Mouse (Mus musculus) thymus, adult 2 months (tissue): ENCODE results near the gene Afg1l.

ENCODE experiments used
- CTCF ChIP-seq: fragments of 200-500 bp; IDR thresholded peaks from 2 replicates; pipeline ENCODE4 v1.5.1; 2012; ENCODE audit warnings: mild to moderate bottlenecking, control low read depth, low read length, moderate library complexity, borderline replicate concordance; ENCODE audit not compliant: control insufficient read depth, poor library complexity, insufficient read depth; ENCODE audit errors: extremely low read depth
- POLR2A ChIP-seq: fragments of 200-500 bp; IDR thresholded peaks from 2 replicates; pipeline ENCODE4 v1.6.1; 2012; ENCODE audit warnings: mild to moderate bottlenecking, low read length, control low read depth, moderate library complexity; ENCODE audit not compliant: control insufficient read depth, poor library complexity, insufficient read depth; ENCODE audit errors: extremely low read depth

DNA sequence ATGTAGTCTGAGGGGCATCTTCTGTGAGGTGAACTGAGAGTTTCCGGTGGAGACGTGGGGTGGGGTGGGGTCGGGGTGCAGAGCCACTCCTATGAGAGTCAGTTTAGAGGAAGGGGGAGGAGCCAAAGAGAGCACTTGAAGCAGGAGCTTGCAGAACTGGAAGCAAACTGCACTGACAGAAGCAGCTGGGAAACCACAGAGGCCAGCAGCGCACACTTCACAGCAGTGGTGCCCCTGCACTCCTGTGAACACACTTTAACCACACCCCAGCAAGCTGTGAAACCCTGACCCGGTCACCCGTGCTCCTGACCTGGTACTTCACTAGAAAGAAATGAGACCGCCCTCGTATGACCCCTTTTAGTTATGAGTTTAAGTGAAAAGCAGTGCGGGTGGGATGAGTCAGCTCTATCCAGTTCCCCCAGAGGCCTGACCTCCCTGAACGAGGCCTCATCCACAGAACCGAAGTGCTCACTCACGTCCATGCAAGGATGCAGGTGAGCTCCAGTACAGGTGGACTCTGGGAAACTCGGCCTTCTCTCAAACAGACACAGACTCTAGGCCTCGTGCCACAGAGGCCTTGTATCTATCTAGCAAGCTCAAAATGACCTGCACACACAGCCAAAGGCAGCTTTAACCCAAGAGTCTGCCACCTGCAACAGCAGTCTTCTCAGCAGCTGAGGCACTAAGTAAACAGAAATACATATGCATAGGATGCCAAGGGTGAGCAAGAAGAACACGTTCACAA lies 208.9 kb downstream of the Afg1l start:
- no peak for TF ChIP-seq CTCF
- TF ChIP-seq POLR2A: peak; percentile 81; the same call in 1 of the 2 replicates
